Mouse (Mus musculus) embryonic fibroblast, embryonic 13.5 days (primary cell): ENCODE results near the gene Clcnkb.

Experiments
- CTCF ChIP-seq: IDR thresholded peaks from 2 replicates; pipeline ENCODE4 v1.5.1; 2011; ENCODE audit warnings: mild to moderate bottlenecking, control low read depth, low read length, moderate library complexity, borderline replicate concordance; ENCODE audit not compliant: insufficient read depth
- POLR2A ChIP-seq: IDR thresholded peaks from 2 replicates; pipeline ENCODE4 v1.6.1; 2011; ENCODE audit warnings: low read depth, mild to moderate bottlenecking, control low read depth, low read length, moderate library complexity

- TF ChIP-seq POLR2A (no peak), CTCF (no peak)
Measured at GRCm38 (mm10) chr4:141372426-141372825, 43.4 kb downstream of the Clcnkb start.
